Mouse (Mus musculus) embryonic fibroblast, embryonic 13.5 days (primary cell): ENCODE results near the gene BC025920. TPM values are rescaled to one million over a fixed set of nuclear protein-coding genes. Genes with fewer than 3 reads are reported as not detected.

Experiments
- H3K27ac ChIP-seq: 2 replicates; pipeline ENCODE4 v1.5.1; 2012; ENCODE audit warnings: low read length, control low read depth, inconsistent platforms; ENCODE audit not compliant: insufficient read depth
- H3K4me1 ChIP-seq: 2 replicates; pipeline ENCODE4 v1.6.1; 2011; ENCODE audit warnings: low read length; ENCODE audit not compliant: control insufficient read depth, insufficient read depth
- H3K4me3 ChIP-seq: 2 replicates; pipeline ENCODE4 v1.5.1; 2011; ENCODE audit warnings: mild to moderate bottlenecking, control low read depth, low read length; ENCODE audit not compliant: insufficient read depth
- CTCF ChIP-seq: IDR thresholded peaks from 2 replicates; pipeline ENCODE4 v1.5.1; 2011; ENCODE audit warnings: mild to moderate bottlenecking, control low read depth, low read length, moderate library complexity, borderline replicate concordance; ENCODE audit not compliant: insufficient read depth
- POLR2A ChIP-seq: IDR thresholded peaks from 2 replicates; pipeline ENCODE4 v1.6.1; 2011; ENCODE audit warnings: low read depth, mild to moderate bottlenecking, control low read depth, low read length, moderate library complexity
- polyA plus RNA-seq: library from polyadenylated mRNA; stranded (reverse); fragments of >200 nt; gene quantifications from 2 replicates; pipeline ENCODE4 v1.2.4, GENCODE M21; 2011; ENCODE audit warnings: low read depth; ENCODE audit not compliant: missing spikeins, insufficient read length

The BC025920 gene
- 0.75 and 0.86 TPM in 2 replicates for polyA plus RNA-seq

DNA sequence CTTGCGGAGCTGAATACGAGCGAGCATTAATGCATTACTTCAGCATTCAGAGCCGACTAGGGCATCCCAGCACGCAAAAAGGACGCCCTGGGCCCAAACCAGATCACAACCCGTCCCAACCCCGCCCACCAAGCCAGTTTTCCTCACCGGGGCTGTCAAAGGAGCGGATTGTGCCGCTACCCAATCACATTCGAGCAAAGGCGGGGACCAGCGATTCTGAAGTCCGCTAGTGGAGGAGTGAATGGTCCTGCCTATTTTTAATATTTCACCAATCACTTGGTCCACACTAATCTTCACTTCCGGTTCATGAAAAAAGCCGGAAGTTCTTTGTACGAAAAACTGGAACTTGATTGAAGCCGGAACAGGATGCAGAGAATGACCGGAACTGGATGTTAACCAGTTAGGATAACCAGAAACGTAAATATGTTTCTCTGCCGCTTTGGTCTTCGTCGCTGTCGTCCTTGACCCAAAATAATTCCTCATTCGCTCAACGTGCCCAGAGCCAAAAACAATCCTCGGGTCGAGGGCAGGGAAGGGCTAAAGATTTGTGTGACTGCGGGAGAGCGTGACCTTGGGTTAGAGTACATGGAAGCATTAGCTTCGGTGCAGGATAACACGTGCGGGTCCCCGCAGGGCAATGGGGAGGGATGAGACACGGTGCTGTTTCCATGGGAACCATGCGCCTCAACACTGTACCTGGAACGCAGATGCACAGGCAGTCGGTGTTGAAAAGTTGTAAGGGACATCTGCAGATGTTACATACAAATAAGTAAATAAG lies at the start of gene BC025920:
Gene BC025920 (plus strand): TSS at position 297 of the 778 bp plus-strand sequence.
- Histone ChIP-seq H3K4me1 (peaks cover 3% of the 10 kb centered on the region; the same call in 1 of the 2 replicates), H3K4me3 (peak within 1 kb of the TSS; percentile 69), H3K27ac (peak within 1 kb of the TSS; percentile 68)
- no peak for TF ChIP-seq CTCF
- TF ChIP-seq POLR2A, result peak; percentile 75

- TF ChIP-seq POLR2A (no peak), CTCF (peak; percentile 44; the same call in 1 of the 2 replicates)
- Histone ChIP-seq H3K4me1 (no peaks in the 10 kb centered on the region), H3K4me3 (no peak overlapping the region), H3K27ac (no peak overlapping the region)
Observed at GRCm38 (mm10) chr10:81556282-81556681, 49.8 kb upstream of the BC025920 start.

- no peak overlapping the region for H3K27ac ChIP-seq
- H3K4me3 ChIP-seq, result no peak overlapping the region
- TF ChIP-seq POLR2A (0 out of 2 replicates have a peak, but pooled peaks have one; percentile 17), CTCF (no peak)
- H3K4me1 ChIP-seq, result no peaks in the 10 kb centered on the region
Observed at GRCm38 (mm10) chr10:81557491-81557890, 48.6 kb upstream of the BC025920 start.

- Histone ChIP-seq H3K27ac (peak within 1 kb of the TSS; percentile 73), H3K4me1 (peaks cover 5% of the 10 kb centered on the region), H3K4me3 (peak within 1 kb of the TSS; percentile 96)
- TF ChIP-seq CTCF (no peak), POLR2A (no peak; the same call in 1 of the 2 replicates)
Observed at GRCm38 (mm10) chr10:81559163-81559626, 46.9 kb upstream of the BC025920 start, which contains the start of gene Aes. Aes (plus strand) TSS chr10:81559488.

GRCm38 (mm10) chr10:81559627-81560539 lies 46.2 kb upstream of the BC025920 start:
- peak overlapping the region; percentile 96 for H3K4me3 ChIP-seq
- peaks cover 5% of the 10 kb centered on the region for H3K4me1 ChIP-seq
- no peak for TF ChIP-seq CTCF
- peak; percentile 65 for TF ChIP-seq POLR2A
- H3K27ac ChIP-seq, result peak overlapping the region; percentile 73

DNA sequence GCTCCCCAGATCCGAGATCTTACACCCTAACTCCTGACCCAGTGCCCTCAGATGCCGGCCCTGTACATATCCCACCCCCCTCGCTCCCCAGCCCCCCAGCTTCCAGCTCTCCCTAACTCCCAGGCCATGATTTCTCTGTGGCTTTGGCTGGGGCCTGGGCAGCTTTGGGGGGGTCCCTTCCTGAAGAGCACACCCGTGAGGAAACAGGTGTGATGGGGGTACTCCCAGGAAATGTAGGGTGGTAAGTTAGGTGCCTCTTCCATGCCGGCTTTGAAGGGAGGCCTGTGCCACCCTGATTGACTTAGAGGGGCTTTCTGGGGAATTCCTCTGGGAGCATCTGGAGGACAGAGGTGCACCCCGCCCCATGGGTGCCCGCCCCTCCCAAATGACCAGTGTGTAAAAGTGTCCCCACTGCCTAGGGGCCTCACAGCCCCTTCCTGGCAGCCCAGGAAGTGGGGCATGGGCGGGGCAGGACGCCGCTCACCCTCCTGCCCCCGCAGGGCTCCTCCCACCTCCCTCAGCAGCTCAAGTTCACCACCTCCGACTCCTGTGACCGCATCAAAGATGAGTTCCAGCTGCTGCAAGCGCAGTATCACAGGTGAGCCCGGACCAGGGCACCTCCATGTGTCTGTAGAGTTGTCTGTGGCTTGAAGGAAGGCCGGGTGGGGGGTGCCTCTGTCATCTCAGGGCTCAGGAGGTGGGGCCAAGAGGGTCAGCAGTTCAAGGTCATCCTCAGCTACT lies 45.2 kb upstream of the BC025920 start:
- peak overlapping the region; percentile 96 for H3K4me3 ChIP-seq
- TF ChIP-seq POLR2A (peak; percentile 43; the same call in 1 of the 2 replicates), CTCF (no peak)
- H3K27ac ChIP-seq, result 0 out of 2 replicates have a peak overlapping the region, but pooled peaks have one; percentile 15
- peaks cover 5% of the 10 kb centered on the region for H3K4me1 ChIP-seq

DNA sequence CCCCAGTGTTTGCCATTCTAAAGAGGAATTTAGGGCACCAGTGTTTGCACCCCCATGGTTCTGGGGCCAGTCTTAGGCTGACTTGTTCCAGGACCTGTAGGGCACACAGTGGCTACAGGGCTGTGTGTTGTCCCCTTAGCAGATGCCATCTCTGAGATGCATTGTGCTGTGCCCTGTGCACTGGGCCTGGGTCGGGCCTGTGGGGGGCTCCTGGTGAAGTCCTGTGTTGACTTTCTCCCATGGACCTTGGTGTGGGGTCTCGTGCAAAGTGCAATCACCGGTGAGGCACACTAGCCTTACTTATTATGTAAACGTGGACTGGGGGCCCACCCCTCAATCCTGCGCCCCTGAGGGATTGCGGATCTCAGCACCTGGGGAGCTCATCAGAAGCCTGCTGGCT lies 43.7 kb upstream of the BC025920 start:
- no peak overlapping the region for H3K4me3 ChIP-seq
- no peak overlapping the region for H3K27ac ChIP-seq
- peaks cover 5% of the 10 kb centered on the region for H3K4me1 ChIP-seq
- TF ChIP-seq CTCF, result no peak
- no peak for TF ChIP-seq POLR2A

- Histone ChIP-seq H3K4me1 (peaks cover 5% of the 10 kb centered on the region), H3K4me3 (no peak overlapping the region), H3K27ac (peak overlapping the region; percentile 27)
- TF ChIP-seq POLR2A, result no peak
- no peak for TF ChIP-seq CTCF
Observed at GRCm38 (mm10) chr10:81563481-81563880, 42.6 kb upstream of the BC025920 start.

- H3K27ac ChIP-seq, result peak overlapping the region; percentile 14
- TF ChIP-seq POLR2A, result no peak
- TF ChIP-seq CTCF, result no peak
- no peak overlapping the region for H3K4me3 ChIP-seq
- H3K4me1 ChIP-seq, result peaks cover 8% of the 10 kb centered on the region
Observed at GRCm38 (mm10) chr10:81564216-81564615, 41.9 kb upstream of the BC025920 start.
